Mouse (Mus musculus) stomach, postnatal 0 days (tissue): ENCODE data around the gene Fgfr2. TPM values are rescaled to one million over a fixed set of nuclear protein-coding genes. Genes with fewer than 3 reads are reported as not detected.

ENCODE experiments used
- ATAC-seq: fragments of 200-750 bp; cut with Nextera tagmentation; 2 replicates; pipeline ENCODE4 v1.8.0; 2017; ENCODE audit not compliant: low FRiP score, low TSS enrichment
- DNase-seq: peaks from one replicate; pipeline ENCODE4 v3.0.0-alpha.2; 2016; ENCODE audit warnings: low spot score
- H3K27ac ChIP-seq: fragments of 300-500 bp; sonication (generic); replicated peaks from 2 replicates; pipeline ENCODE4 v1.5.1; 2014; ENCODE audit warnings: mild to moderate bottlenecking, control low read depth
- H3K27me3 ChIP-seq: fragments of 300-500 bp; sonication (generic); 2 replicates; pipeline ENCODE4 v1.6.1; 2014; ENCODE audit warnings: low read length; ENCODE audit not compliant: control insufficient read depth, insufficient read depth
- H3K36me3 ChIP-seq: fragments of 300-500 bp; sonication (generic); 2 replicates; pipeline ENCODE4 v1.6.1; 2014; ENCODE audit warnings: low read length, mixed read lengths; ENCODE audit not compliant: control insufficient read depth, insufficient read depth
- H3K4me1 ChIP-seq: fragments of 300-500 bp; sonication (generic); replicated peaks from 2 replicates; pipeline ENCODE4 v1.6.1; 2014; ENCODE audit warnings: antibody characterized with exemption; ENCODE audit not compliant: control insufficient read depth, insufficient read depth
- H3K4me2 ChIP-seq: fragments of 300-500 bp; sonication (generic); replicated peaks from 2 replicates; pipeline ENCODE4 v1.6.1; 2014; ENCODE audit warnings: low read depth, mild to moderate bottlenecking, control low read depth, moderate library complexity
- H3K4me3 ChIP-seq: fragments of 300-500 bp; sonication (generic); 2 replicates; pipeline ENCODE4 v1.5.1; 2014; ENCODE audit warnings: low read depth, low read length, control low read depth
- H3K9ac ChIP-seq: fragments of 300-500 bp; sonication (generic); 2 replicates; pipeline ENCODE4 v1.6.1; 2014; ENCODE audit warnings: mild to moderate bottlenecking, low read length, control low read depth, mixed read lengths
- H3K9me3 ChIP-seq: fragments of 300-500 bp; sonication (generic); 2 replicates; pipeline ENCODE4 v1.6.1; 2016; ENCODE audit warnings: low read length; ENCODE audit not compliant: control insufficient read depth
- CTCF ChIP-seq: IDR thresholded peaks from 2 replicates; pipeline ENCODE4 v1.5.1; 2016; ENCODE audit warnings: antibody characterized with exemption, low read depth, mild to moderate bottlenecking, moderate library complexity
- EP300 ChIP-seq: optimal IDR thresholded peaks from 2 replicates; pipeline ENCODE3; 2016; ENCODE audit warnings: antibody characterized with exemption
- WGBS: fragments of 180-500 bp; shearing (Covaris S2); extraction: QIAGEN DNeasy Blood & Tissue Kit; methylation state at CpG from one replicate; pipeline ENCODE4 v1.1.7; 2014; 5-methylcytosine and 5-hydroxymethylcytosine counted together
- polyA plus RNA-seq: library from polyadenylated mRNA; unstranded; fragments of >200 nt; fragmentation: Nextera tagmentation; extraction: Ambion mirVana; gene quantifications from 2 replicates; pipeline ENCODE4 v1.2.1, GENCODE M21; 2015

Fgfr2 gene
- polyA plus RNA-seq, 1 experiment from 2014 or later, result 60.8 TPM

GRCm38 (mm10) chr7:131906499-131907190, 1216.5 kb downstream of the Fgfr2 start:
- Histone ChIP-seq H3K36me3 (no peaks in the 10 kb centered on the region), H3K4me1 (no peaks in the 10 kb centered on the region), H3K9me3 (no peaks in the 10 kb centered on the region), H3K27ac (no peak overlapping the region), H3K4me3 (no peak overlapping the region), H3K9ac (no peak overlapping the region), H3K4me2 (no peak overlapping the region), H3K27me3 (no peaks in the 10 kb centered on the region)
- DNase-seq (no peak), ATAC-seq (no peak)
- 73% methylated on average over 10 of the region's 10 CpGs for WGBS
- no peak for TF ChIP-seq EP300
- TF ChIP-seq CTCF, result no peak

- no peak overlapping the region for H3K27ac ChIP-seq
- TF ChIP-seq EP300 (no peak), CTCF (peak; percentile 88)
- H3K9ac ChIP-seq, result no peak overlapping the region
- H3K4me2 ChIP-seq, result no peak overlapping the region
- ATAC-seq, result no peak
- no peaks in the 10 kb centered on the region for H3K4me1 ChIP-seq
- DNase-seq, result peak; percentile 64
- H3K27me3 ChIP-seq, result no peaks in the 10 kb centered on the region
- no peak overlapping the region for H3K4me3 ChIP-seq
- H3K36me3 ChIP-seq, result no peaks in the 10 kb centered on the region
- H3K9me3 ChIP-seq, result no peaks in the 10 kb centered on the region
- WGBS, result 0% methylated on average over 2 of the region's 2 CpGs
Measured at GRCm38 (mm10) chr7:131899356-131899755, 1223.8 kb downstream of the Fgfr2 start.

- no peaks in the 10 kb centered on the region for H3K36me3 ChIP-seq
- no peaks in the 10 kb centered on the region for H3K27me3 ChIP-seq
- ATAC-seq (no peak), DNase-seq (peak; percentile 19)
- no peak overlapping the region for H3K4me3 ChIP-seq
- no peak for TF ChIP-seq EP300
- peak; percentile 70 for TF ChIP-seq CTCF
- no peak overlapping the region for H3K4me2 ChIP-seq
- H3K27ac ChIP-seq, result no peak overlapping the region
- H3K4me1 ChIP-seq, result no peaks in the 10 kb centered on the region
- 13% methylated on average over 4 of the region's 4 CpGs for WGBS
- H3K9ac ChIP-seq, result no peak overlapping the region
- H3K9me3 ChIP-seq, result no peaks in the 10 kb centered on the region
Measured at GRCm38 (mm10) chr7:131897282-131897681, 1225.9 kb downstream of the Fgfr2 start.

- no peak for DNase-seq
- Histone ChIP-seq H3K27ac (no peak overlapping the region), H3K4me3 (no peak overlapping the region), H3K36me3 (no peaks in the 10 kb centered on the region), H3K4me2 (no peak overlapping the region), H3K9ac (no peak overlapping the region), H3K9me3 (no peaks in the 10 kb centered on the region), H3K27me3 (no peaks in the 10 kb centered on the region), H3K4me1 (no peaks in the 10 kb centered on the region)
- TF ChIP-seq EP300 (no peak), CTCF (no peak)
- no peak for ATAC-seq
- 48% methylated on average over 6 of the region's 6 CpGs for WGBS
Measured at GRCm38 (mm10) chr7:131882824-131883223, 1240.3 kb downstream of the Fgfr2 start.

GRCm38 (mm10) chr7:131881876-131882615, 1241.1 kb downstream of the Fgfr2 start:
- WGBS, result 63% methylated on average over 5 of the region's 5 CpGs
- H3K4me2 ChIP-seq, result no peak overlapping the region
- no peak overlapping the region for H3K9ac ChIP-seq
- H3K27ac ChIP-seq, result no peak overlapping the region
- no peaks in the 10 kb centered on the region for H3K4me1 ChIP-seq
- H3K27me3 ChIP-seq, result no peaks in the 10 kb centered on the region
- no peak overlapping the region for H3K4me3 ChIP-seq
- no peaks in the 10 kb centered on the region for H3K9me3 ChIP-seq
- ATAC-seq (peak; percentile 51; the same call in 1 of the 2 replicates), DNase-seq (peak; percentile 81)
- H3K36me3 ChIP-seq, result no peaks in the 10 kb centered on the region
- no peak for TF ChIP-seq EP300
- TF ChIP-seq CTCF, result peak; percentile 97

GRCm38 (mm10) chr7:131880150-131880549, 1243.0 kb downstream of the Fgfr2 start:
- WGBS, result 64% methylated on average over 5 of the region's 5 CpGs
- ATAC-seq, result peak; percentile 29; the same call in 1 of the 2 replicates
- no peak overlapping the region for H3K4me3 ChIP-seq
- no peaks in the 10 kb centered on the region for H3K4me1 ChIP-seq
- no peaks in the 10 kb centered on the region for H3K9me3 ChIP-seq
- H3K4me2 ChIP-seq, result no peak overlapping the region
- DNase-seq, result peak; percentile 35
- no peak overlapping the region for H3K27ac ChIP-seq
- TF ChIP-seq EP300 (no peak), CTCF (no peak)
- no peaks in the 10 kb centered on the region for H3K27me3 ChIP-seq
- no peak overlapping the region for H3K9ac ChIP-seq
- no peaks in the 10 kb centered on the region for H3K36me3 ChIP-seq
